Mouse (Mus musculus) frontal cortex, postnatal 36 days (tissue): ENCODE data around the gene Nek9.
A peak's percentile ranks its signal among the peaks of the same experiment; 100 is the strongest.
"Not testable (repeated sequence)": the region's sequence is repeated elsewhere in the genome, so short reads cannot be mapped to it uniquely, and the experiment has no call there.

Source experiments
- DNase-seq, 2 experiments: peaks; one replicate each; pipeline ENCODE4 v3.0.0; 2022; ENCODE audit warnings: low spot score in 2 of 2

The Nek9 gene

GRCm38 (mm10) chr12:85289157-85290000 is 49.8 kb downstream of the Nek9 start:
- no peak for DNase-seq

GRCm38 (mm10) chr12:85288486-85289156 is 50.5 kb downstream of the Nek9 start, which contains the start of gene Zc2hc1c:
Gene Zc2hc1c (plus strand): TSS chr12:85288591.
- DNase-seq = peak; percentile 80 to 86

GRCm38 (mm10) chr12:85287809-85288485 is 51.2 kb downstream of the Nek9 start, which contains the start of gene Acyp1:
Gene Acyp1 (minus strand): TSS chr12:85288438.
- peak in 1 of 2 experiments; percentile 21 for DNase-seq

- DNase-seq = no peak
Measured at GRCm38 (mm10) chr12:85286941-85287340, 52.2 kb downstream of the Nek9 start.

GRCm38 (mm10) chr12:85284996-85285395 is 54.2 kb downstream of the Nek9 start:
- no peak for DNase-seq

GRCm38 (mm10) chr12:85284331-85284730 is 54.8 kb downstream of the Nek9 start:
- DNase-seq = no peak

- not testable (repeated sequence) for DNase-seq
Measured at GRCm38 (mm10) chr12:85281756-85282155, 57.4 kb downstream of the Nek9 start.

- no peak for DNase-seq
Measured at GRCm38 (mm10) chr12:85280845-85281651, 58.1 kb downstream of the Nek9 start.

GRCm38 (mm10) chr12:85280105-85280844 is 58.9 kb downstream of the Nek9 start:
- peak; percentile 96 to 98 for DNase-seq

GRCm38 (mm10) chr12:85279396-85280080 is 59.6 kb downstream of the Nek9 start:
- no peak for DNase-seq

GRCm38 (mm10) chr12:85278919-85279318 is 60.2 kb downstream of the Nek9 start:
- DNase-seq = no peak

- no peak for DNase-seq
Measured at GRCm38 (mm10) chr12:85276273-85276672, 62.9 kb downstream of the Nek9 start.

- no peak for DNase-seq
Measured at GRCm38 (mm10) chr12:85273508-85273907, 65.7 kb downstream of the Nek9 start.

- DNase-seq = no peak
Measured at GRCm38 (mm10) chr12:85271843-85272206, 67.3 kb downstream of the Nek9 start.

GRCm38 (mm10) chr12:85271132-85271842 is 67.9 kb downstream of the Nek9 start:
- no peak for DNase-seq

GRCm38 (mm10) chr12:85270319-85270718 is 68.8 kb downstream of the Nek9 start, which contains the start of gene Mlh3:
Gene Mlh3 (minus strand): TSS chr12:85270599.
- DNase-seq = peak; percentile 86 to 92

GRCm38 (mm10) chr12:85269821-85270220 is 69.3 kb downstream of the Nek9 start:
- no peak for DNase-seq

- no peak for DNase-seq
Measured at GRCm38 (mm10) chr12:85266248-85266647, 72.9 kb downstream of the Nek9 start.

- no peak for DNase-seq
Measured at GRCm38 (mm10) chr12:85264940-85265339, 74.2 kb downstream of the Nek9 start.
